Mouse (Mus musculus) retina, embryonic 14.5 days (tissue): Measurements from ENCODE around the gene Chrng.

Experiments
- DNase-seq: peaks from one replicate; pipeline ENCODE4 v3.0.0-alpha.2; 2015; ENCODE audit warnings: low spot score

The Chrng gene

DNA sequence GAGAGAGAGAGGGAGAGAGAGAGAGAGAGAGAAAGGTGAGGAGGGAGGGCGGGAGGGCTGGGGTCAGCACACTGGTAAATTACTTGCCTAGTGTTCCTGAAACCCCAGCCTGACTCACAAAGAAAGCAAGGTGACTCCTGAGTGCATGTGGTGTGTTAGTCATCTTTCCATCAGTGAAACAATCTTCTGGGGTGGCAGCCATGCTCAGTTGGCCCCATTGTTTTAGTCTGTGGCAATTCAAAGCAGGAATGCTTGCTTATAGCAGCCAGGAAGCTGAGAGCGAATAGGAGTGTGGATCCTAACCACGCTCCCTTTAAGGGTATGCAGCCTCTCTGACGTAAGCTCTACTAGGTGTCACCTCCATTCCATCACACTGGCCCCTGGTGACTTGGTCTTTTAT lies 50.7 kb downstream of the Chrng start:
- no peak for DNase-seq

DNA sequence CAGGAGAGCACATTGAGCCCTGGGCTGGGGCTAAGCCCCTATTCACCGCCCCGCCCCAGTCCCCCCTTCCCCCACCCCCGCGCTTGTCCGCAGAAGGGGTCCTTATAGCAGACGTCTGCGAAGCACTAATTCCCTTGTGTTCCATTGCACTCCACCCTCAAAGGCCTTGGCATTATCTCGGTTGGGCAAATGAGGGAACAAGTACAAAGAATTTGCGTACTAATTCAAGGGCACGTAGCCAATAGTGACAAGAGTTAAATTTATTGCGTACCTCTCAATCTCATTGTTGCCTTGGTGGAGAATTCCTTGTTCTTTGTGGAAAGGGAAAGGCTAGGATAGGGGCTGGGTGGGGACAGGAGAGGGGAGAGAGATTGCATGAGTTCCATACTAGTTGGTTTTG lies 53.2 kb downstream of the Chrng start:
- DNase-seq = no peak

- no peak for DNase-seq
These were observed 54.0 kb downstream of the Chrng start for GRCm38 (mm10) chr1:87258484-87258883.

- no peak for DNase-seq
These were observed 54.9 kb downstream of the Chrng start for GRCm38 (mm10) chr1:87259316-87259715.
